Mouse (Mus musculus) layer of hippocampus, postnatal 14 days (tissue): ENCODE data around the gene Sdccag8. TPM values are rescaled to one million over a fixed set of nuclear protein-coding genes. Genes with fewer than 3 reads are reported as not detected.
A peak's percentile ranks its signal among the peaks of the same experiment; 100 is the strongest.
"Not testable (repeated sequence)": the region's sequence is repeated elsewhere in the genome, so short reads cannot be mapped to it uniquely, and the experiment has no call there.

ENCODE experiments used
- DNase-seq, 2 experiments: peaks; one replicate each; pipeline ENCODE4 v3.0.0; 2021 to 2022; ENCODE audit warnings: low spot score in 2 of 2, mixed read lengths in 1 of 2
- total RNA-seq, 2 experiments: library from RNA; stranded (reverse); gene quantifications; 2 replicates each; pipeline ENCODE4 v1.2.3; 2021

The Sdccag8 gene
- total RNA-seq, 2 experiments from 2014 or later = 11.0 to 13.8 TPM

DNA sequence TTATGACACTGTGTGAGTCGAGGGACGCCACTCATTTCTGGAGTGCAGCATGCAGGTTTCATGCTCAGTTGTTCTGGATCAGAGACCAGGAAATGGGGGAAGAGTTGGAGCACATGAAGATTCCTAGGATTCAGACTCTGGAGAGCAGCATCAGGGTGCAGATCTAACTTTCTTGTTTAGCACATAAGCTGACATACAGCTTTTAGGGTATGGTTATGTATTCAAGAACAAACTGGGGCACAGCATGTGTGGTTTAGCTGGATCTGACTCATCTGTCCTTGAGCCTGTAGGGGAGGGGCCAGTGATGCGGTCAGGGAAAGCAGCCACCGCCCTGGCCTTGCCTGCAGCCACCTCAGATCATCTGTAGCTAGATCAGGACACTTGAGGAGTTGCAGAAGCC, 12.9 kb downstream of the Sdccag8 start:
- DNase-seq = no peak

DNA sequence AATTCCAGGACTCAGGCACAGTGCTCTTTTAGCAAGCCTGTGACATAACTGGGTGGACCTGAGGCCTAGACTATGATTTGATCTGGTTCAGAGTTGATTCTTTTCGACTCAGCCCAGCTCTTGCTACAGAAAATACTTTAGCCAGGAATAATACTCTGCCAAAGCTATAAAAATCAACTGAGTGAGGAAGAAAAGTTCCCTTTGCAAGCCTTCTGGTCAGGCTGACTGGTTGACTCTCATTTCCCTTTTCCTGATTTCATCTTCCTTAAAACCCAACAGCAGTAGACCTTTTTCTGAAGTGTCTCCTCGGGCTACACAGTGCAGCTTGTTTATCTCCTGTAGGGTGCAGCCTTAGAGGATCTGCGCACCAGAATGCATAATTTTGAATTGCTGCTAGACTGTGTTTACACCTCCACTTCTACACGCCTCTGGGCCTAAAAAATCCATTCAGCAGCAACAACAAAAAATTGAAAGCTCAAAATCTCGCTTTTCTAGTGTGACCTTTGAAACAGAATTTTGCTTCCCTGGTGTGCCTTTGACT, 13.6 kb downstream of the Sdccag8 start:
- peak in 1 of 2 experiments; percentile 19 for DNase-seq

DNA sequence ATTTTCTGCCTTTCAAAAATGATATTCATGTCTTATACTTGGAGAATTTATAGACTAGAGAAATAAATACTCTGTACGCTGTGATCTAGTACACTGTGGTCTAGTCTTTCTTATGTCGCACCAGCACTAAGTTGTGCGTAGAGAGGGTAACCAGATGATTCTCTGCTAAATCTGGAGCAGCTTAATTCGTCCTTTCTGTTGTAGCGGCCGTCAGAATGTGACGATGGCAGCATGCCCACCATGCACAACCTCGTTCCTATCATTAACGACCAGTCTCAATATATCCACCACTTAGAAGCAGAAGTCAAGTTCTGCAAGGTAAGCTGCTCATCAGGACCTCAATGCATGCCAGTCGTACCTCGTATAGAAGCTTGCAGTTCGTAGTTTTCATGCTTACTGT, 14.2 kb downstream of the Sdccag8 start:
- DNase-seq = no peak

DNA sequence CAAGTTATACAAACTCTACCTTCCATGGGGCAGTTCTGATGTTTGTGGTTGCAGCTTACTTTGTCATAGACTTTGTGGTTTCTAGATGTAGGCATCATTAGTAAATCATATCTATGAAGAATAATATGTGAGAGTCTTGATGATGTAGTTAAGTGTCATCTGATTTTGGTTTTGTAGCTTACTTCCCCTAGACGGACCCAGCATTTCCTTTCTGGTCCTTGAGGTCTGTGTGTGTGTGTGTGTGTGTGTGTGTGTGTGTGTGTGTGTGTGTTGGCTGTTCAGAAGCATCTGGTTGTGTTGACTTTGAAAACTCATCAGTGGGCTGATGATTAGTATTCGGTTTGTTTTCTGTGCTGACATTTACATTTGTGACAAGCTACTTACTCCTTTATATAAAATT, 17.6 kb downstream of the Sdccag8 start:
- DNase-seq = no peak

DNA sequence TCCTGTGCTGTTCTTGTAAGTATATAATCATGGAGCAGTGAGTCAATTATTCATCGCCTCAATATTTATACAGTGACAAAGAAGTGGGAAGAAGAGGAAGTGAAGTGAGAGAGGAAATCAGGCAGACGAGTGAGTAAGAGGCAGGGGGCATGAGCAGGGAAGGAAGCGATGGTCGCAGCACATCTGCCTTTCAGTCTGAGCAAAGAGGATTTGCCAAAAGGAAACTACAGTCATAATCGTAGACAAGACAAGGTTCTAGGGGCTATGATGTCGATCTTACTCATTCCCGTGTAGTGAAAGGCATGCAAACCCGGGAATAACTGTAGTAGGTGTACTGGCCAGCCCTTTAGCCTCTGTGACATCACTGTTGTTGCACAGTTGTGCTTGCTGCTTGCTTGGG, 18.1 kb downstream of the Sdccag8 start:
- DNase-seq = no peak

DNA sequence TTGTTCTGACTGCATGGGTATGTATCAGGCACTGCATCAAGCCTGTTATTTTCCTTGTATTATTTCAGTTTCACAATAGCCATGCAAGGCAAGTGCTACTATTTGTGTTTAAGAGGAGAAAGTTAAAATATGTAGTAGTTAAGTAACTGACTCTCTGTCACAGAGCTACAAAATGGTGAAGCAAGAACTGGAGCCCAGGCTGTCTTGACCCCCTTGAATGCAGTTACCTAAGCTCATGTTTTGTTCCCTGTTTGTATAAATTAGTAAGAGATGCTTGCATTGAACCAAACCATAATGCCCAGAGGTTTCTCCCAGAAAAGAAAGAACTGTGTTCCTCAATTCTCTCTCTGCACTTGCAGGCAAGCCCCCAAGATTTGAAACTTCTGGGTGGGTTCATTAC, 18.8 kb downstream of the Sdccag8 start:
- DNase-seq = no peak

DNA sequence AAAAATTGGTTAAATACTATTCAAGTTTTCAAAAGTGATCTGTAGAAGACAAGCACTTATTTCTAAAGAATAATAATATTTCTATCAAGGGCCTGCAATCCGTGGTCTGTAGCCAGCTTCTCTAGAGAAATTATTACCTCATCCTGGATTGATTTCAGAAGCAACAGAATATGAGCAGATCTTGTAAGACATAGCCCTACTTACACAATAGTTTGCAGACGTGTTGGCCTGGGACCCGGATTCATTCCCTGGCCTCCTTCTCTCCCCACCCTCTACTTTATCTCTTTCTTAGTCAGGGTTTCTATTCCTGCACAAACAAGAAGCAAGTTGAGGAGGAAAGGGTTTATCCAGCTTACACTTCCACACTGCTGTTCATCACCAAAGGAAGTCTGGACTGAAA, 19.5 kb downstream of the Sdccag8 start:
- no peak for DNase-seq

DNA sequence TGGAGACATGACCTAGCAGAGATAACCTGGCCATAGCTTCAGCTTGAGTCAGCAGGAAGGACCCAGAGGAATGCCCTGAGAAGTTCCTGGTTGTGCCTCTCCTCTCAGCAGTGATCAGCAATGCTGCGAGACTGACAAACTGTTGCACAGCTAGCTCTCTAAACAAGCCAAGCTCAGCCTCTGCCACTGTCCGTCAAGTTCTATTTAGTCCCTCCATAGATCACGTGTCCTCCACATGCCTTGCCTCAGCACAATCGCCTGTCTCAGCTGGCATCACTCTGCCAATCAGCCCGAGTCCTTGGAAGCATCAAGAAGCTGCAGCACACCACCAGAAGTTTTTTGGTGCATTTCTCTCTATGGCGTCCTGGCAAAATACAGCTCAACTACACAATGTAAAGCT, 20.4 kb downstream of the Sdccag8 start:
- DNase-seq = no peak

DNA sequence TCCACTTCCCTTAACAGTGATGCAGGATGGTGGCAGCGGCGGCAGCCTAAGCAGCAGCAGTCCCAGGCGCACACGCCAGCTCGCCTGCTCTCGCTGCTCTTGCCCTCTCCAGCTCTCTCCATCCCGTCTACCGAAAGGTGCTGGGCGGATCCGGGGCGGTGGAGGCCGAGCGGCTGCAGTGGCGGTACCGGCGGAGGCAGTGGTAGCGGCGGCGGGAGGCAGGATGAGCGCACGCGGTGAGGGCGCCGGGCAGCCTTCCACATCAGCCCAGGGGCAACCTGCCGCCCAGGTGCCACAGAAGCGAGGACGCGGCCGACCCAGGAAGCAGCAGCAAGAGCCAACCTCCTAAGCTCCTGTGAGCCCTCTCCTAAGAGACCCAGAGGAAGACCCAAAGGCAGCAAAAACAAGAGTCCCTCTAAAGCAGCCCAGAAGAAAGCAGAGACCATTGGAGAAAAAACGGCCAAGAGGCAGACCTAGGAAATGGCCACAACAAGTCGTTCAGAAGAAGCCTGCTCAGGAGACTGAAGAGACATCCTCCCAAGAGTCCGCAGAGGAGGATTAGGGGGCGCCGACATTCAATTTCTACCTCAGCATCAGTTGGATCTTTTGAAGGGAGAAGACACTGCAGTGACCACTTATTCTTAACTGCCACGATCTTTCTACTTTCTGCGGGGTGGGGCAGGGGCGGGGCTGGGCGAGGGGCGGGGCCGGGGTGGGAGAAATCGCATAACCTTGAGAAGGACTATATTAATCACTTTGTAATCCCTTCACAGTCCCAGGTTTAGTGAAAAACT, 21.2 kb downstream of the Sdccag8 start:
- DNase-seq = no peak

DNA sequence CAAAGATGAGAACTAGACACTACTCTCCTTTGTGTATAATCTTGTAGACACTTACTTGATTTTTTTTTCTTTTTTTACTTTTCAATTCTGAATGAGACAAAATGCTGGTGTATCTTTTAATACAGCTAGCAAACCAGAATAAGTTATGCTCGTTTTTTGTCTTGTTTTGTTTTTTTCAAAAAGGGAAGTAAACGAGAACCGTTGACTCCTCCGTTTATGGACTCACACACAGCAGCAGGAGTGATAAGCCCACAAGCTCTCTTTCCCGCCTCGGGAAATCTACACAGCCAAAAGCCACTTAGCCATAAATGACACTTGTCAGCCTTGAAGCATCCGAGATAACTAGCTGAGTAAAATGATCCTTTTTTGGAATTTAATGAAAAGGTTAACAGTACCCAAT, 22.1 kb downstream of the Sdccag8 start:
- DNase-seq = not testable (repeated sequence)

DNA sequence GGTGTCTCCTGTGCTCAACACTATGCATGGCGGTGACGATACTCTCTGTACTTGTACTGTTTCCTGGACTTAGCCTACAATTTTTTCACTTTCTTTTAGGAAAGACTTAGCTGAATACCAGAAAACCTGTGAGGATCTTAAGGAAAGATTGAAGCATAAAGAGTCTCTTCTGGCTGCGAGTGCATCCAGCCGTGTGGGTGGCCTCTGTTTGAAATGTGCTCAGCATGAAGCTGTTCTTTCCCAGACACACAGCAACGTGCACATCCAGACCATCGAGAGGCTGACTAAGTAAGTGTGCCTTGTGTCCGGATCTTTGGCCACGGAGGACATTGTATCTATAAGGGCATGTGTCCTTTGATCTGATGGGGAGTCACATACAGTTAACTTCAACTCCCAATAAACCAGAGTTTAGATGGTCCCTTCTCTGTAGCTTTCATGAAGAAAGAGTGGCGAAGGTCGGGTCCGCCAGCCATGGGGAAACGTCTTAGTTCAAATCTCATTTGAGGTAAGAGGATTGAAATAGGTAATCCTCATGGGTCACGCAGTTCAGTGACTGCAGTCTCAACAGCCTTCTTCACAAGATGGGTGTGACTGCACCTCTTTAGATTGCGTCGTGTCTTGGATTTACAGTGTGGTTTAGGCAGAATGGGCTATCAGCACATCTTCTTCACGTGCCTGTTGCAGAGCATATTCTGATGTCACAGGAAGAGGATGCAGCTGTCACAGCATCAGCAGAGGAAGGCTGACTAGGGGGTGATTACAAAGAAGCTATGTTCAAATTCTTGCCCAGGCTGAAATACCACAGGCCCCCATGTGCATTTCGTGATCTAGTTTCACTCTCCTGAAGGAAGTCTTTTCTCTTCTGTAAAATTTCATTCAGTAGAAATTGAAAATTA, 30.9 kb downstream of the Sdccag8 start:
- no peak for DNase-seq

DNA sequence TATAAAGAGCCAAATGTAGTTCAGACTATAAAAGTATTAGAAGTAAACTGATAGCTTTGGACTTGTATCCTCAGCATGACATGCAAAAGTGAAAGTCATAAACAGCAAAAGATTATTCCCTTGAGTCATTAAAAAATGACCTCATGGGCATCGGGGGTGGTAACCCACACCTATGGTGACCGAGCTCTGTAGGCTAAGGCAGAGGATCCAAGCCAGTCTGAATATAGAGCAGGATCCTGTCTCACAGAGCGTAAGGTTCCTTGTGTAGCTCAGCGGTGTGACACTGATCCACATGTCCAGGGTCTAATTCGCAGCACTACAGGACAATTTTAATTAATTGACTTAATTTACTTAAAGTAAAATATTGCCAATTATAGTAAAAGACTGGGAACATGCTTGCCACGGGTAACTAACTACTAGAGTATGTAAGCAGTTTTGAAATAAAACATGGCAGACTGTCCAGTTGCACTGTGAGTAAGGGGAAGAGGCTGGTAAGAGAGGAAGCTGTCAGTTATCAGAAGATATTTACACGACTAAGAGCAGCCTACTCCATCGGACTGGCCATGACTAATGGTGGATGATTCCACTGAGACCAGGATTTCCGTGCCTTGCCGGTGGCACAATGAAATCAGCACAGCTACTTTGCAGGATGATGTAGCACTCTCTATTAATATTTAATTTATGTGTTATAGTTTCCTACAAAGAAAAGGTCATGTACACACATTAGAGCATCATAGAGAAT, 32.8 kb downstream of the Sdccag8 start:
- no peak for DNase-seq

DNA sequence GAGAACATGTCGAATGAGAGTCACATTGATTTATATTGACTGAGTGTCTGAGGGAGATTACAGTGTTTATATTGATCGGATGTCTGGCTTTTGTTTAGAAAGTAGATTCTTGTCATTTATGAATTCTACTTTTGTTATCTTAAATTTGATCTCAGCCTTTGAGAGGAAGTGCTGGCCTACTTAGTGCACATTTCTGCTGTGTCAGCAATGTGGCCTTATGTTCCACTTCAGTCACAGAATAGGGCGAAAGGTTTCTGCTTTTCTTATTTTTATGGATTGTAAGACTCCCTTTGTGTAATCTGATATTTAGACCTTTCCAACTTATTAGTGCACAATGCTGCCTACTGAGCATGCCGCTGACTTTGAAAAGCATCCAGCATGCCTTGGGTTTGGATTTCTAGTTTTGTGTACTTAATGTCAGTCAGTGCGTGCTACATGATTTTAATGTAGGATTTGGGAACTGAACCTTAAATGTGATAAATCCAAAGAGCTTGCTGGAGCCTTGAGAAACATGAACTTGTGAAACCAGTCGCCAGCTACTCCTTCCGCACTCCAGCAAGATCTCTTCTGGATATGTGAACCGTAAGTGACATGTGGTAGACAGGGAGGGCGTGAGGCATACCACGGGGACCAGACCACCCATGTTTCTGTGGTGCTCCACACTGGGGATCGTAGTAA, 34.3 kb downstream of the Sdccag8 start:
- no peak for DNase-seq

DNA sequence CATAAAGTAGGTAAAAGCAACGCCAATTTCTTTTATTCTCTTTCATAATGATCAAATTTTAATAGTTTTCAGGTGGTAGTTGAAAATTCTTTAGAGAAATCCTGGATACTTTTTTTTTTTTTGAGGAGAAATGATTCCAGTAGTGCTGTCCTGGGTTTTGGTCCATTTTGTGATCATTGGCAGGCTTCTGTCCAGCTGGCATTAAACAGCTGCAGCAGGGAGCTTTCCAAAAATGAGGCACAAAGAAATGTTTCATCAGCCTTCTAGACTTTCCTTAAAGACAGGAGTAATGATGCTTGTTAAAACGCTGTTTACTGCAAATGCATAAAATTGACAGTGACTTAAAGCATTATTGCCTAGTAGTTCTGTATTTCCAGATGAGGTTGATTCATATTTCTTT, 34.9 kb downstream of the Sdccag8 start:
- peak in 1 of 2 experiments; percentile 53 for DNase-seq

DNA sequence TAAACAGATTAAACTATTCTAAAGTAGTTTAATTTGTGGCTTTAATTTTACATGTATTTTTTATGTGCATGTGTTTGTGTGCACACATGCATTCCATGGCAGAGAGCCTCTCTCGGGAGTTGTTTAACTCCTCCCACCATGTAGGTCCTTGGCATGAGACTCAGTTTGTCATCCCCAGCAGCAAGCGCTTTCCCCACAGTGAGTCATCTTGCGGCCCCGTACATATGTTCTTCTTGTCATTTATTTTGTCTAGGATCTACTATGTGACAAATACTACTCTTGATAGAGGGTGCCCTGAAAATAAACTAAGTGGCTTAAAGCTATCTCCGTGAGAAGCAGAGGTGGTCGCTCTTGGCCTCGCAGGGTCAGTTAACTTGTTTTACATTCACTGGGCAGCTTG, 36.9 kb downstream of the Sdccag8 start:
- no peak for DNase-seq

DNA sequence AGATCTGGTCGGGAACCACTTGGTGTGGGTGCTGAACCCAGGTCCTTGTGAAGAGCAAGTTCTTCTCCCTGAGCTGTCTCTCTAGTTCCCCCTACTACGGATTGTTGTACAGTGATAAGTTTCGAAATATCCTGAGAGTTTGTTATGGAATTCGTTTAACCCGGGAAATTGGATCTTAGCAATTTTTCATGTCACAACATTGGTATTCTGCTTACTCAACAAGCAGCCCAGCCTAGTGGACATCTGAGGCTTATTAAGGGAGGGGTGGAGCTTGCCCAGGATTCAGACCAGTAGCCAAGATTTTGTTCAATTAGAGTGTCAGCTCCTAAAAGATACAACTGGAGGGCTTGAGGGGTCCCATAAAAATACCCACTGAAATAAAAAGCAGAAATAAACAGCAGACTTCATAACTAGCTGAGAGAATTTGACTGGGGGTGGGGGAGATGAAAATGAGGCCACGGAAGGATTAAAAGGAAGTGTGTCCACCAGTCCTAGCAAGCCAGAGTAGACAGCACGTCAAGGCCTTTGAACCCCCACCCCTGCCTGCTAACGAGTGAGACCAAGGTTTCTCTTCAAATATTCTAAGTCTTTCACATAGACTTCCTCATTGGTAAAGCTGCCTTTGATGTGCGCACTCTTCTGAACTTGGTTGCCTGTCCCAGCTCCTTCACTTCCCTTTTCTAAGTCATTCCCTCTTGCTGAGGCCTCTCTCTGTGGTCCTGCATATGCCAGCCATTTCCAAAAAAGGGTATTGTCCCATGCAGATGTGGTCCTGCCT, 38.5 kb downstream of the Sdccag8 start:
- DNase-seq = no peak

DNA sequence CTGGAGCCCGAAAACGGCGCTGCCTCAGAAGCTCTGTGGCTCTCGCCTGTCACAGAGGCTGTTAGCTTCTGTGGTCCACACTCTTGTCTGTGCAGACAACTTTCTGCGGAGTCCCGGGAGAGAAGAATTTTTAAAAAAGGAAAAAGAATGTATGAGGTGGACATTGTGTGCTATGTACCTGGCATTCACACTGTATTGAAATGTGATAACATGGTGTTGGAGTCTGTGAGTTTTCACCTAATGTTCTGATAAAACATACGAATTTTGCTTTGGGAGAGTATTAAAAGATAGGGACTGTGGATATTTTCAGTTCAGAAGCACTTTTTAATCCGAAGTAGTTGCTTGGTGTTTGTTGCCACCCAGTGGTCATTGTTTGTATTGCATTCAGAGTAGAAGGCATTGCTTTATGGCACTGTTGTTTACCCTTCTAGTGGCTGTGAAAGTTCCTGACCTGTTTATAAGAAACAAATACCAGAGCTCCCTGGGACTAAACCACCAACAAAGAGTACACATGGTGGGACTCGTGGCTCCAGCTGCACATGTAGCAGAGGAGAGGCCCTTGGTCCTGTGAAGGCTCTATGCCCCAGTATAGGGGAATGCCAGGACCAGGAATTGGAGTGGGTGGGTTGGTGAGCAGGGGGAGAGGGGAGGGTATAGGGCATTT, 47.7 kb downstream of the Sdccag8 start:
- DNase-seq = peak; percentile 56 to 89

DNA sequence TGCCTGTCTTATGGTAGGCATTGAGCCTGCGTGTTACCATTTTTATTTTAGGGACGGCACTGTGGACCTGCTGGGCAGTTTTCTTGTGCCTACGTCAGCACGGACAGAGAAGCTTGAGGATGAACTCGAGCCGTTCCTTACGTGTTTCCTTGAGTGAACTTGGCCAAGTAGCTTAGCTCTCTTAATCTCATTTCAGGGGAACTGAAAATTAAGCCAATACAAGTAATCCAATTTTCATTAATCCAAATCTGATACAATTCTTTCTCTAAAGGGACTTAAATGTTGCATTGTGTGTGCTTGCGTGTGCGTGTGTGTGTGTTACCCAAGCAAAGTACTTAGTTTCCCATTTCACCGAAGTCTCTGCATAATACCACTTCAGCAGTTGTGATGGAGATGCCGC, 56.0 kb downstream of the Sdccag8 start:
- DNase-seq = no peak

DNA sequence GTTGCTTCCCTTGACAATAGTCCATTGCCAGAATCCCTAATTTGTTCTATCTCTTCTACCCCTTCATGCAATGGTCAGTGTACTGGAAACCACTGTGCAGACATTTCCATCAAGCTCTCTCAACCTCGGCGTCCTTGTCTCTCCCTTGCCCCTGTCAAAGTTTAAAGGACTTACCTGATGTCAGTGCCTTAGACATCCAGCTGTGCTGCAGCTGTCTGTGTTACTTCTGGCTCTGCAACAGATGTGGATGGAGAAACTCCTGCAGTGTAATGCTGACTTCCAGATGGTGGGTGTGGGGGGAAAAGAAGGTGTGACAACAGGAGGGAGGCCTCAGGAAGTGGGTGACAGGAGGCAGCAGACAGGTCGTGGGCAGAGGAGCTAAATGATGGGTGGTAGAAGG, 57.5 kb downstream of the Sdccag8 start:
- DNase-seq = no peak

DNA sequence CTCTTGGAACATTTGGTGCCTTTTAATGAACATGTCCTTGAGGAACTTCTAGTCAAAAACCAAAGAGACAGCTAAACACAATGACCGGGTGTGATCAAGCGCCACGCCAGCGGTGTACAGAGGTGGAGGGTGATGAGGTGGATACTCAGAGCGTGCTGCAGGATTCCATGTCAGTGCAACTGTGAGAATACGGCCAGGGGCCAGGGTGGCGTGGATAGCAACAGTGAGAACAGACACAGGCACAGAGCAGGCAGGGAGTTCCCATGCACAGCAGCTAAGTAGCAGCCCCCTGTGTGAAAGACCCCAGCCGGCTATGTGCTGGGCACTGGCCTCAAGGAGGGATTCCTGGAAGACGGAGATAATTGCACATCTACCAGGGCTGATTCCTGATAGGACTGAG, 59.0 kb downstream of the Sdccag8 start:
- no peak for DNase-seq
